Mouse (Mus musculus) neural tube, embryonic 12.5 days (tissue): ENCODE measurements around the gene Lsm14a. TPM values are rescaled to one million over a fixed set of nuclear protein-coding genes. Genes with fewer than 3 reads are reported as not detected.

Experiments
- ATAC-seq: fragments of 200-750 bp; cut with Nextera tagmentation; 2 replicates; pipeline ENCODE4 v1.8.0; 2017; ENCODE audit warnings: low read depth, mild to moderate bottlenecking, moderate TSS enrichment, moderate library complexity; ENCODE audit not compliant: low FRiP score
- H3K27ac ChIP-seq: fragments of 300-500 bp; sonication (generic); 2 replicates; pipeline ENCODE4 v1.5.1; 2016
- H3K27me3 ChIP-seq: fragments of 300-500 bp; sonication (generic); replicated peaks from 2 replicates; pipeline ENCODE4 v1.6.1; 2016; ENCODE audit warnings: mild to moderate bottlenecking
- H3K36me3 ChIP-seq: fragments of 300-500 bp; sonication (generic); 2 replicates; pipeline ENCODE4 v1.6.1; 2016; ENCODE audit warnings: mild to moderate bottlenecking
- H3K4me1 ChIP-seq: fragments of 300-500 bp; sonication (generic); 2 replicates; pipeline ENCODE4 v1.6.1; 2016
- H3K4me2 ChIP-seq: fragments of 300-500 bp; sonication (generic); replicated peaks from 2 replicates; pipeline ENCODE4 v1.6.1; 2016; ENCODE audit warnings: mild to moderate bottlenecking
- H3K4me3 ChIP-seq: fragments of 300-500 bp; sonication (generic); 2 replicates; pipeline ENCODE4 v1.5.1; 2016
- H3K9ac ChIP-seq: fragments of 300-500 bp; sonication (generic); 2 replicates; pipeline ENCODE4 v1.6.1; 2016; ENCODE audit warnings: mild to moderate bottlenecking
- H3K9me3 ChIP-seq: fragments of 300-500 bp; sonication (generic); 2 replicates; pipeline ENCODE4 v1.6.1; 2016; ENCODE audit warnings: mild to moderate bottlenecking
- WGBS: fragments of 180-500 bp; shearing (Covaris S2); methylation state at CpG from one replicate; pipeline ENCODE4 v1.1.7; 2016; 5-methylcytosine and 5-hydroxymethylcytosine counted together
- polyA plus RNA-seq: library from polyadenylated mRNA; unstranded; fragments of >200 nt; fragmentation: Nextera tagmentation; extraction: Ambion mirVana; gene quantifications from 2 replicates; pipeline ENCODE4 v1.2.1, GENCODE M21; 2016

The Lsm14a gene
- polyA plus RNA-seq: 89.5 and 101 TPM in 2 replicates

DNA sequence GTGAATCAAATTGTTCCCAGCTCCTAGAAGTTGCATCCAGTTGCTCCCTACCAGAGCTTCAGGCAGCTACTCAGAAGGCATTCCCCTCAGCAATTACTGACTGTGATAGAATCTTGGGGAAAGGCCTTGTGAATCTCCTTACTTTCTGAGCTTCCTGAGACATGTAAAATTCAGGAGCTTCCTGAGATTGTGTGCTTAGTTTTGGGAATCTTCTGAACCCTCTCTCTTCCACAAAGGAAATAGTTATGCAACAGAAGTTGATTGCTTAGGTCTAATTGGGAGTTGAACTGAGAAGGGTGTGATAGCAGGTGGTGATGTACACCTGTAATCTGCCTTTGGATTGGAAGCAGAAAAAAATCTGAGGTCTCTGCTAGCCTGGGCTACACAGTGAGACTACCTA is at the start of gene Lsm14a:
Gene Lsm14a, minus strand, starts transcription at position 101 of the 400 bp plus-strand sequence.
- no peak within 1 kb of the TSS for H3K4me2 ChIP-seq
- no peaks in the 10 kb centered on the region for H3K9me3 ChIP-seq
- no peak within 1 kb of the TSS for H3K27ac ChIP-seq
- ATAC-seq: no peak
- H3K4me1 ChIP-seq: peaks cover 9% of the 10 kb centered on the region
- H3K27me3 ChIP-seq: no peaks in the 10 kb centered on the region
- no peak within 1 kb of the TSS for H3K4me3 ChIP-seq
- H3K9ac ChIP-seq: no peak within 1 kb of the TSS
- H3K36me3 ChIP-seq: no peaks in the 10 kb centered on the region

DNA sequence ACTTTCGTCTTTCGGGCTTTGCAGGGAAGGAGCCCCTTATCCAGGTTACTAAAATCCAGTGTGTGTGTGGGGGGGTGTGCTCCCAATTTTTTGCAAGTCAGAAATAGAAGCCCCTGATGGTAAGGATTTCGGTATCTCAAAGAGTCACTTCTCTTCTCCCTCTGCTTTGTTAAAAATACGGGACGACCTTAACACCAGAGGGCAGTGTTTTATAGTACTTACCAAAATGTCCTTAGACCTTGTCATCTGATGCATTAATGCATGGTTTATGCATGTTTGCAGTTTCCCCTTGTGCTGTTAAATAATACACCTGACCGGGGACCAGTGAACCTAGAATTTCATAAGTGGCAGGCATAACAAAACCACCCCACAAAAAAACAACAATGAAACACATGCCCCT is 45.8 kb upstream of the Lsm14a start:
- Histone ChIP-seq H3K9ac (no peak overlapping the region), H3K36me3 (no peaks in the 10 kb centered on the region), H3K9me3 (no peaks in the 10 kb centered on the region), H3K4me1 (no peaks in the 10 kb centered on the region), H3K4me3 (no peak overlapping the region), H3K27ac (no peak overlapping the region), H3K4me2 (no peak overlapping the region), H3K27me3 (no peaks in the 10 kb centered on the region)
- WGBS: 41% methylated on average over 6 of the region's 6 CpGs
- ATAC-seq: no peak

DNA sequence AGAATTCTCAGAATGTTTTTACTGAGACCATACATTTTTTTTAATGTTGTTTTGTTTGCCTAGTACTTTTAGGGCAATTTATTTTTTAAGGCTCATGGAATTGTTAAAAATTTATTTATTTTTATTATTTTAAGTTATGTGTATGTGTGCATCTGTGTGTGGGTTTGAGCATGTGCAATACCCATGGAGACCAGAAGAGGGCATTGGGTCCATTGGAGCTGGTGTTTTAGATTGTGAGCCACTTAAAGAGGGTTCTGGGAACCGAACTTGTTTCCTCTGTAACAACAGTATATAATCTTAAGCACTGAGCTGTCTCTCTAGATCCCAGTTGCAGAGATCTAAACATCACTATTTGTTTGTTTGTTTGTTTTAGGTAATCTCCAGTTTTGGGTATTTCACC is 40.5 kb upstream of the Lsm14a start:
- Histone ChIP-seq H3K4me2 (no peak overlapping the region), H3K9ac (no peak overlapping the region), H3K36me3 (no peaks in the 10 kb centered on the region), H3K27me3 (no peaks in the 10 kb centered on the region), H3K4me1 (no peaks in the 10 kb centered on the region), H3K9me3 (no peaks in the 10 kb centered on the region), H3K4me3 (no peak overlapping the region), H3K27ac (no peak overlapping the region)
- no peak for ATAC-seq
- WGBS: 90% methylated on average over 1 of the region's 1 CpGs

DNA sequence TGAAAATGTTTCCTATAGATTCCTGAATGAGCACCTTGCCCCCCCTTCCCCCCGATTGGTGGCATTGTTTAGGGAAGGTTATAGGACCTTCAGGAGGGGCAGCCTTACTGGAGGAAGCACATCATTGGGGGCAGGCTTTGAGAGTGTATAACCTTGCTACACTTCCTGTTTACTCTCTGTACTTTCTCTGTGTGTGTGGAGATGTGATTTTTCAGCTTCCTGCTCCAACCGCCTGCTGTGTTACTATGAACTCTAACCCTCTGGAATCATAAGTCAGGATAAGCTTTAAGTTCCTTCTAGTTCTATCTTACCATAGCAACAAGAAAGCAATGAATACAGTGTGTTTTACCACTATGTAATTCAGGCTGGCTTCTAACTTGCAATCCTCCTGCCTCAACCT is 28.1 kb upstream of the Lsm14a start:
- WGBS: 86% methylated on average over 2 of the region's 2 CpGs
- Histone ChIP-seq H3K9me3 (no peaks in the 10 kb centered on the region), H3K4me2 (no peak overlapping the region), H3K9ac (no peak overlapping the region), H3K27me3 (no peaks in the 10 kb centered on the region), H3K36me3 (no peaks in the 10 kb centered on the region), H3K27ac (no peak overlapping the region), H3K4me1 (no peaks in the 10 kb centered on the region), H3K4me3 (no peak overlapping the region)
- no peak for ATAC-seq

DNA sequence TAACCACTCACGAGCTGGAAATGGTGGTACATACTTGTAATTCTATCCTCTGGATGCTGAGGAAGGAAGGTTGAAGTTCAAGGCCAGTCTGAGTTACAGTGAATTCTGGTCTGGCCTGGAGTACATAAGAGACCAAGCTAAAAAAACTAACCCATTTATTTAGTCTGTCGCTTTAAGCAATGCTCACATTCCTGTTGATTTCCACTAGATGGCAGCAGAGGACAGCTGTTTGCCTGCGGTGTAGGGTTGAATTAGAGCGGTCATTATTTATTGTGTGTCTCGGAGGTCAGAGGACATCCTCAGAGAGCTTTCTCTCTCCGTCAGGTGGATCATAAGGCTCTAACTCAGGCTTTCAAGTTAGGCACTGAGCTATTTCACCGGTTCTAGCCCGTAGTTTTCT is 14.4 kb upstream of the Lsm14a start:
- Histone ChIP-seq H3K27me3 (no peaks in the 10 kb centered on the region), H3K4me3 (no peak overlapping the region), H3K4me1 (no peaks in the 10 kb centered on the region), H3K36me3 (no peaks in the 10 kb centered on the region), H3K27ac (no peak overlapping the region), H3K9me3 (0 out of 2 replicates have a peak, but pooled peaks cover 1% of the 10 kb centered on the region), H3K4me2 (no peak overlapping the region), H3K9ac (no peak overlapping the region)
- ATAC-seq: peak; percentile 53; the same call in 1 of the 2 replicates
- 11% methylated on average over 8 of the region's 8 CpGs for WGBS

DNA sequence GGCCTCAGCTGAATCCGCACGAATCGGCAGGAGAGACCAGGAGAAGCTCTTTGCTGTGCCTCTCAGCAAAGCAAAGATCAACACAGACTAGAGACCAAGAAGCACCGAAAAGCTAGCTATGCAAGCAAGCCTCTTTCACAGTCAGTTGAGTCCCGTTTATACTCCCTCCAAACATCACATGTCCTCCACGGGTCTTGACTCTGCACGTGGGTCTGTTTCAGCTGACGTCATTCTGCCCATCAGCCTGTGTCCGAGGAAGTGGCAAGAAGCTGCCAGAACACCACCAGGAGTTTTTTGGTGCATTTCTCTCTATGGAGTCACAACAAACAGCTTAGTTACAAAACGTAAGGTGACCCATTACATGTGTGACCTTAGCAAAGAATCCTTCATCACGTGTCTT is 10.8 kb upstream of the Lsm14a start:
- H3K4me1 ChIP-seq: no peaks in the 10 kb centered on the region
- 79% methylated on average over 11 of the region's 11 CpGs for WGBS
- H3K4me2 ChIP-seq: no peak overlapping the region
- H3K4me3 ChIP-seq: no peak overlapping the region
- H3K27ac ChIP-seq: no peak overlapping the region
- no peaks in the 10 kb centered on the region for H3K9me3 ChIP-seq
- H3K27me3 ChIP-seq: no peaks in the 10 kb centered on the region
- no peak overlapping the region for H3K9ac ChIP-seq
- no peak for ATAC-seq
- no peaks in the 10 kb centered on the region for H3K36me3 ChIP-seq

DNA sequence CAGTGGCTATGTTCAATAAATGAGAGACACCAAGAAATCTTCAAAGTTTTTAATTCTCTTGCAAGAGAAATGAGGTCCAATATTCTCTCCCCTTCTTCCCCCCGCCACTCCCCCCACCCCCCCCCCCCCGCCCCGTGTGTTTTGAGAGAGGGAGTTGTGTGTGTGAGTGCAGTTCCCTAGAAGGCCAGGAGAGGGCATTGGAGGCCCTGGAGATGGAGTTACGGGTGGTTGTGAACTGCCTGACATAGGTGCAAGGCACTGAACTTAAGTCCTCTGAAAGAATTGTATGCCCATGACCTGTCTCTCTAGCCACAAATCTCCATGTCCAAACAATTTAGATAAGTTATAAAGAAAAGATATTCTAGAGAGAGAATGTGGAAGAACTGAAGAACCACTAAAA is 7.0 kb upstream of the Lsm14a start:
- H3K36me3 ChIP-seq: no peaks in the 10 kb centered on the region
- H3K4me3 ChIP-seq: no peak overlapping the region
- no peak overlapping the region for H3K27ac ChIP-seq
- H3K4me1 ChIP-seq: no peaks in the 10 kb centered on the region
- no peaks in the 10 kb centered on the region for H3K27me3 ChIP-seq
- H3K4me2 ChIP-seq: no peak overlapping the region
- no peaks in the 10 kb centered on the region for H3K9me3 ChIP-seq
- H3K9ac ChIP-seq: no peak overlapping the region
- 40% methylated on average over 3 of the region's 4 CpGs for WGBS
- no peak for ATAC-seq

DNA sequence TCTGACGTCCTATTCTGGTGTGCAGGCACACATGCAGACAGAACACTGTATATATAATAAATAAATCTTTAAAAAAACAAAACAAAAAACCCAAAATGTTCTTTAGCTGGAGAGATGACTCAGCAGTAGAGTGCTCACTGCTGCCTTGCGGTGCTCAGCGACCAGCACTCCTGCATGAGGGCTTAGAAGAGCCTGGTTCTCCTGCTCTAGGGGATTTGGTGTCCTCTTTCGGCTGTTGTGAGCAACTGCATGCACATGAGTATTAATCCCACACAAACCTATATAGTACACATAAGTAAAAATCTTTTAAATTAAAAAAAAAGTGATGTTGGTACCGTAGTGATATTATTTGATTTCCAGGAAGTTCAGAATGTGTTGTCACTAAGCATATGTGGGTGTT is 5.7 kb upstream of the Lsm14a start:
- Histone ChIP-seq H3K27me3 (no peaks in the 10 kb centered on the region), H3K9me3 (no peaks in the 10 kb centered on the region), H3K9ac (no peak overlapping the region), H3K4me2 (no peak overlapping the region), H3K36me3 (no peaks in the 10 kb centered on the region), H3K27ac (no peak overlapping the region), H3K4me3 (no peak overlapping the region), H3K4me1 (no peaks in the 10 kb centered on the region)
- no peak for ATAC-seq
- WGBS: 80% methylated on average over 5 of the region's 5 CpGs

DNA sequence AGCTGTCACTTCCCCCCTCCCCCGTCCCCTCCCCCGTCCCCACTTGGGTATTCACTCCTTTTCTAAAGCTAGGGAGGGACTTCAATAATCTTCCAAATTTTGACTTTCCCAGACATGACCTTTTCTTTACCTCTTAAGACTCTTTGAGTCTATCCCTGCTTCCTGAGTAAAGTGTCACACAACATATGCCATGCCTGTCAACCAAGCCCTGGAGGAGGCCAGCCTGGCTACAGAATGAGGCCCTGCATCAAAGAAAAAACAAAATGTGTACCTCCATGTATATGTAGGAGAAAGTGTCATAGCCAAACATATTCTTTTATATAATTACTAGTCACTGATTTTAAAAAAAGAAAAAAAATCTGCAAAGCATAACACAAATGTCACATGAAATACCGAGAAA is 3.7 kb upstream of the Lsm14a start:
- Histone ChIP-seq H3K9ac (no peak overlapping the region), H3K4me2 (no peak overlapping the region), H3K4me3 (no peak overlapping the region), H3K36me3 (no peaks in the 10 kb centered on the region), H3K27ac (no peak overlapping the region), H3K4me1 (no peaks in the 10 kb centered on the region), H3K9me3 (no peaks in the 10 kb centered on the region), H3K27me3 (no peaks in the 10 kb centered on the region)
- ATAC-seq: no peak
- 76% methylated on average over 3 of the region's 3 CpGs for WGBS

DNA sequence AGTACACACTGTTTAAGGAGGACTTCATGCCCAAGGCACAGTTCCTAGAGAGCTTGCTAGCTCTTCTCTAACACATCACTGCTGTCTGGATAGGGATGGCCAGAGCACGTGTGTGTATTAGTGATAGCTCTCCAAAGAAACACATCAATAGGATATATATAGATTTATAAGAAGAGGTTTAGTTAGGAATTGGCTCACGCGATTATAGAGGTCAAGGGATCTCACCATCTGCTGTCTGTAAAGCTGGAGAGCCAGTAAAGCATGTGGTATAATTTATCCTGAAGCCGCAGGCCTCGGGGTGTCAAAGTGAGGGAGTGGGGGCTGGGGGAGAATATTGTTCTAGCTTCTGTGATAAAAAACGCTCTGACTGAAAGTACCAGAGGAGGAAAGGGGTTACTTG is 2.6 kb upstream of the Lsm14a start:
- Histone ChIP-seq H3K27ac (no peak overlapping the region), H3K4me3 (no peak overlapping the region), H3K4me2 (no peak overlapping the region), H3K9me3 (no peaks in the 10 kb centered on the region), H3K4me1 (peaks cover 2% of the 10 kb centered on the region), H3K9ac (no peak overlapping the region), H3K36me3 (no peaks in the 10 kb centered on the region), H3K27me3 (no peaks in the 10 kb centered on the region)
- ATAC-seq: no peak
- WGBS: 75% methylated on average over 6 of the region's 6 CpGs

DNA sequence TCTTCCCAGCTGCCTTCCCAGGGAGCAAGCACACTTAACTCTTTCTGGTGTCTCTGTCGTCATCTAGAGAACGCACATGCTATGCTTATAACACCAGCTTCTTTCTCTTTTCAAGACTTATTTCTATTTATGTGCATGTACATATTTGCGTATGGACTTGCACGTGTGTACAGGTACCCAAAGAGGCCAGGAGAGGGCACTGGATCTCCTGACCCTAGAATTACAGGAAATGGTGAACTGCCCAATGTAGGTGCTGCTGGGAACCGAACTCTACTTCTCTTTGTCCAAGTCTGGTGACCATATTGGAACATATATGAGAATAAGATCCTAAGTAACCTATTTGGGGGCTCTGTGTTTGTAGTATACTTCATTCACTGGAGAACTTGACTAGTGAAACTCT is 1.5 kb upstream of the Lsm14a start:
- Histone ChIP-seq H3K4me3 (no peak overlapping the region), H3K36me3 (no peaks in the 10 kb centered on the region), H3K27me3 (no peaks in the 10 kb centered on the region), H3K9me3 (no peaks in the 10 kb centered on the region), H3K9ac (no peak overlapping the region), H3K27ac (no peak overlapping the region), H3K4me1 (peaks cover 9% of the 10 kb centered on the region), H3K4me2 (no peak overlapping the region)
- ATAC-seq: no peak
- WGBS: 83% methylated on average over 5 of the region's 5 CpGs

DNA sequence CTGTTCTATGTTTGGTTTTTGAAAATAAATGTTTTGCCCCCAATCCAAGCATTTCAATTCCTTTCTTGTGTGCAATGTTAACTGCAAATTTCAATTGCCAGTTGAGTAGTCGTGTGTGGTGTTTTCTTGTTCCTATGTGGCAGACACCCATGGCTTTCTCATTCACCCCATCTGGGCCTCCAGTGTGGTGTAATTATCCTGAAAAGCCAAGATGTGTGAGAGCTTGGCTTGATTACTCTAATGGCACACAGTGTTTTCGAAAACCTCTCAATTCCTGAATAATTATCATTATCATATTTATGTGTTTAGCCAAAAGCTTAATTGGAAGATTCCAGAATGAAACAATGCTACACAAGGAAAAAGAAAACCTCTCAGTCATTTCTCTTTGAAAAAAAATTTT is 976 bp upstream of the Lsm14a start:
- ATAC-seq: no peak
- no peaks in the 10 kb centered on the region for H3K27me3 ChIP-seq
- H3K27ac ChIP-seq: no peak overlapping the region
- H3K4me3 ChIP-seq: no peak overlapping the region
- H3K9ac ChIP-seq: no peak overlapping the region
- no peaks in the 10 kb centered on the region for H3K36me3 ChIP-seq
- no peak overlapping the region for H3K4me2 ChIP-seq
- WGBS: 57% methylated on average over 2 of the region's 2 CpGs
- no peaks in the 10 kb centered on the region for H3K9me3 ChIP-seq
- peaks cover 9% of the 10 kb centered on the region for H3K4me1 ChIP-seq

DNA sequence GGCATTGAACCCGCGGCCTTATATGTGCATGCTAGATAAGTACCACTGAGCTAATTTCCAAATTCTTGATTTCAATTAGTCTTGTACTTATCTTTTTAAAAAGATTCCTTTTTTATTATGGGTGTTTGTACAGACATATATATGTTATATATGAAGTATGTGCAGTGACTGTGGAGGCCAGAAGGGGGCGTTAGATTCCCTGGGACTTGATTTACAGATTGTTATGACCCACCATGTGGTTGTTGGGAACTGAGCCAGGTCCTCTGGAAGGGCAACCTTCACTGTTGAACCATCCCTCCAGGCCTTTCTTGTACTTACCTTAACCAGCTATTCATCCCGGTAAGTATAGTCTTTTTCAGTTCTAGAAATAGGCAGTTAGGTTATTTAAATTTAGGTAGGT is 780 bp downstream of the Lsm14a start:
- 74% methylated on average over 4 of the region's 4 CpGs for WGBS
- H3K9ac ChIP-seq: no peak overlapping the region
- H3K9me3 ChIP-seq: no peaks in the 10 kb centered on the region
- H3K27ac ChIP-seq: no peak overlapping the region
- no peak overlapping the region for H3K4me2 ChIP-seq
- H3K36me3 ChIP-seq: no peaks in the 10 kb centered on the region
- peaks cover 16% of the 10 kb centered on the region for H3K4me1 ChIP-seq
- no peak overlapping the region for H3K4me3 ChIP-seq
- H3K27me3 ChIP-seq: no peaks in the 10 kb centered on the region
- ATAC-seq: no peak

DNA sequence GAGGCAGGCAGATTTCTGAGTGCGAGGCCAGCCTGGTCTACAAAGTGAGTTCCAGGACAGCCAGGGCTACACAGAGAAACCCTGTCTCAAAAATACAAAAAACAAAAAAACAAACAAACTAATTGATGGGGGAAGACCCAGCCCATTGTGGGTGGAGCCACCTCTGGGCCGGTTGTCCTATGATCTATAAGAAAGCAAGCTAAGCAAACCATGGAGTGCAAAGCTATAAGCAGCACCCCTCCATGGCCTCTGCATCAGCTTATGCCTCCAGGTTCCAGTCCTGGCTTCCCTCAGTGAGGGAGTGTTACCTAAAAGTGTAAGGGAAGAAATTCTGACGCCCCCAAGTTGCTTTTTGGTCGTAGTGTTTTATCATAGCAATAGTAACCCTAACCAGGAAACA is 1.4 kb downstream of the Lsm14a start:
- no peak for ATAC-seq
- H3K4me2 ChIP-seq: no peak overlapping the region
- no peaks in the 10 kb centered on the region for H3K27me3 ChIP-seq
- H3K9ac ChIP-seq: no peak overlapping the region
- no peak overlapping the region for H3K27ac ChIP-seq
- peaks cover 23% of the 10 kb centered on the region for H3K4me1 ChIP-seq
- H3K4me3 ChIP-seq: no peak overlapping the region
- 77% methylated on average over 4 of the region's 4 CpGs for WGBS
- no peaks in the 10 kb centered on the region for H3K36me3 ChIP-seq
- H3K9me3 ChIP-seq: no peaks in the 10 kb centered on the region
